Mouse (Mus musculus): ENCODE data around the gene Slc25a33. TPM values are rescaled to one million over a fixed set of nuclear protein-coding genes. Genes with fewer than 3 reads are reported as not detected.

The Slc25a33 gene
- polyA plus RNA-seq, 1 experiment: 77.0 TPM

DNA sequence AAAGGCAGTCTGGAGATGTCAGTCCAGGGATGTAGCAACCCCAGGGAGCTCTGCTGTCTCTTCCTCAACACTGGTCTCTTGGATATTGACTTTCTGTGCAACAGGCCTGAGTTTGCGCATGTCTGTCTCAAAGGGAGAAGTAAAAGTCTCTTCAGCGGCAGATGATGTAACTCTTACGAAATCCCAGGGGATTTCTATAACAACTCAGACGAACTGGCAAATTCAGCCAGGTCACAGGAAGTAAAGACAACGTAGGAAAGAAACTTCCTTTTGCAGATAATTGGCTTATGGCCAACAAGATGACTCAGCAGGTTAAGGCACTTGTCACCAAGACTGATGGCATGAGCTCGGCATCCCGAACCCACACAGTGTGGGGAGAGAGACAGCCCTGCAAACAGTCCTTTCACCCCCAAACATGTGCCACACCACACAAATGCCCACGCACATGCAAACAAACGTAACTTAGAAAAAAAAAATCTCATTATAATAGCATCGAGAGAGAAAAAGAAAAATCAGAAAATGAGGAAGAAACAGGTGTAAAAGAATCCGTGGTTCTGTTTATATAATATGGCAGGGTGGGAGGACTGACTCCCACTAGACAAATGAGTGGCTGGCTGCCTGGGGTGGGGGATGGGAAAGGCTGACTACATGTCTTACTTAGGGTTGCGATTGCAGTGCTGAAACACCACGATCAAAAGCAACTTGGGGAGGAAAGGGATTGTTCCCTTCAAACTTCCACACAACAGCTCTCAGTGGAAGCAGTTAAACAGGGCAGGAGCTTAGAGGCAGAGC, 6.7 kb upstream of the Slc25a33 start:
- DNase-seq: no peak
- Histone ChIP-seq H3K27ac (ENCODE audit: insufficient read depth, low read length) (no peak overlapping the region), H3K27me3 (ENCODE audit: control insufficient read depth, insufficient read depth, low read length) (no peaks in the 10 kb centered on the region), H3K4me1 (ENCODE audit: control insufficient read depth, insufficient read depth, low read length) (no peaks in the 10 kb centered on the region; the same call in none of the 2 replicates), H3K4me3 (replicated peaks; ENCODE audit: insufficient read depth, low read depth, low read length) (no peak overlapping the region)
- TF ChIP-seq POLR2A (IDR thresholded peaks at IDR 0.05; ENCODE audit: borderline replicate concordance, insufficient read depth, low read length) (no peak), CTCF (IDR thresholded peaks at IDR 0.05; ENCODE audit: borderline replicate concordance, insufficient read depth, low read depth, low read length) (no peak)
- WGBS: 73% methylated on average over 13 of the region's 13 CpGs

DNA sequence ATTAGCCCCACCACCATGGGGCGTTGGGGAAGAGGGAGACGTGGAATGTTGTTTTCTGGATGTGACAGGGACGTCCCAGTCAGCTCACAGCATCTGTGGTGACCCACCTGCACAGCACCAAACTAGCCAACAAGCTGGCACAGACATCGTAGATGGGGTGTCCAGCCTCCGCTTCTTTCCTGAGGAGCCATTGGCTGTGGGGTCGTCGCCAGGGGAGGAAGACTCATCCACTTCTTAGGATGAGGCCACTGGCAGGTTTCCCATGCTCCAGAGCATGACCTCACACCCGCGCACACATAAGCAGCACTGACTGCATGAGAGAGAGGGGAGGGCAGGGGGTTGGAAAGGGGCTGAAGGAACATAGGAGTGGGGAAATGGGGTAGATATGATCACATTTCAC, 5.9 kb upstream of the Slc25a33 start:
- no peak overlapping the region for H3K27ac ChIP-seq (ENCODE audit: insufficient read depth, low read length)
- TF ChIP-seq POLR2A (IDR thresholded peaks at IDR 0.05; ENCODE audit: borderline replicate concordance, insufficient read depth, low read length): no peak
- no peak for TF ChIP-seq CTCF (IDR thresholded peaks at IDR 0.05; ENCODE audit: borderline replicate concordance, insufficient read depth, low read depth, low read length)
- H3K27me3 ChIP-seq (ENCODE audit: control insufficient read depth, insufficient read depth, low read length): no peaks in the 10 kb centered on the region
- no peak for DNase-seq
- peaks cover 4% of the 10 kb centered on the region for H3K4me1 ChIP-seq (ENCODE audit: control insufficient read depth, insufficient read depth, low read length)
- no peak overlapping the region for H3K4me3 ChIP-seq (replicated peaks; ENCODE audit: insufficient read depth, low read depth, low read length)
- 59% methylated on average over 9 of the region's 9 CpGs for WGBS

DNA sequence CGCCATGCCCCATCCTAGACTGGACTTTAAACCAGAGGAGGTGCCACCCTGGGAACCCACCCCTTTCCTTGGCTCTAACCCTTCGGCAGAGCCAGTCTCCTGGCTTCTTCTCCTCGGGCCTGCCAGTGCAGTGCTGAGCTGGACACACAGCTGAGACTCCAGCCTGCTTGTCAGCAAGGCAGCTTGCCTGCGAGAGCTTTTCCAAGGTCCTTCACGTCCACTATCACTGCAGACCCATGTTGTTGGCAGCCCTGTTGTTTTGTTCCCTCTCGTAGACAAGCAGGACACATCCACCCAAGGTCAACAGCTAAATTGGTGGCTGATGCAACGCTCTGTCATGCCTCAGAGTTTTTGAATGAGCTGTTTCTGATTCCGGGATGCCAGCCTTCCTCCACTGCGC, 3.0 kb upstream of the Slc25a33 start:
- DNase-seq: no peak
- Histone ChIP-seq H3K4me3 (replicated peaks; ENCODE audit: insufficient read depth, low read depth, low read length) (no peak overlapping the region), H3K4me1 (ENCODE audit: control insufficient read depth, insufficient read depth, low read length) (peaks cover 10% of the 10 kb centered on the region), H3K27me3 (ENCODE audit: control insufficient read depth, insufficient read depth, low read length) (no peaks in the 10 kb centered on the region), H3K27ac (ENCODE audit: insufficient read depth, low read length) (no peak overlapping the region)
- WGBS: 70% methylated on average over 9 of the region's 9 CpGs
- TF ChIP-seq POLR2A (IDR thresholded peaks at IDR 0.05; ENCODE audit: borderline replicate concordance, insufficient read depth, low read length) (no peak), CTCF (IDR thresholded peaks at IDR 0.05; ENCODE audit: borderline replicate concordance, insufficient read depth, low read depth, low read length) (no peak)

- WGBS: 49% methylated on average over 8 of the region's 8 CpGs
- Histone ChIP-seq H3K27ac (ENCODE audit: insufficient read depth, low read length) (no peak overlapping the region), H3K4me1 (ENCODE audit: control insufficient read depth, insufficient read depth, low read length) (peaks cover 10% of the 10 kb centered on the region), H3K4me3 (replicated peaks; ENCODE audit: insufficient read depth, low read depth, low read length) (no peak overlapping the region), H3K27me3 (ENCODE audit: control insufficient read depth, insufficient read depth, low read length) (no peaks in the 10 kb centered on the region)
- TF ChIP-seq CTCF (IDR thresholded peaks at IDR 0.05; ENCODE audit: borderline replicate concordance, insufficient read depth, low read depth, low read length): no peak
- no peak for TF ChIP-seq POLR2A (IDR thresholded peaks at IDR 0.05; ENCODE audit: borderline replicate concordance, insufficient read depth, low read length)
- DNase-seq: no peak
These were observed 1.8 kb upstream of the Slc25a33 start for GRCm38 (mm10) chr4:149775760-149776362.

GRCm38 (mm10) chr4:149775330-149775729, 1.3 kb upstream of the Slc25a33 start:
- 25% methylated on average over 7 of the region's 7 CpGs for WGBS
- Histone ChIP-seq H3K4me3 (replicated peaks; ENCODE audit: insufficient read depth, low read depth, low read length) (no peak overlapping the region), H3K27me3 (ENCODE audit: control insufficient read depth, insufficient read depth, low read length) (no peaks in the 10 kb centered on the region), H3K27ac (ENCODE audit: insufficient read depth, low read length) (no peak overlapping the region), H3K4me1 (ENCODE audit: control insufficient read depth, insufficient read depth, low read length) (peaks cover 11% of the 10 kb centered on the region)
- DNase-seq: peak; percentile 44 to 57
- TF ChIP-seq POLR2A (IDR thresholded peaks at IDR 0.05; ENCODE audit: borderline replicate concordance, insufficient read depth, low read length) (no peak), CTCF (IDR thresholded peaks at IDR 0.05; ENCODE audit: borderline replicate concordance, insufficient read depth, low read depth, low read length) (no peak)

- Histone ChIP-seq H3K4me1 (ENCODE audit: control insufficient read depth, insufficient read depth, low read length) (peaks cover 14% of the 10 kb centered on the region), H3K27me3 (ENCODE audit: control insufficient read depth, insufficient read depth, low read length) (no peaks in the 10 kb centered on the region), H3K4me3 (replicated peaks; ENCODE audit: insufficient read depth, low read depth, low read length) (peak overlapping the region; percentile 84), H3K27ac (ENCODE audit: insufficient read depth, low read length) (peak overlapping the region; percentile 70)
- no peak for TF ChIP-seq CTCF (IDR thresholded peaks at IDR 0.05; ENCODE audit: borderline replicate concordance, insufficient read depth, low read depth, low read length)
- no peak for TF ChIP-seq POLR2A (IDR thresholded peaks at IDR 0.05; ENCODE audit: borderline replicate concordance, insufficient read depth, low read length)
- DNase-seq: peak in 1 of 2 experiments; percentile 57
- WGBS: under 1% methylated on average over 65 of the region's 65 CpGs
These were observed 526 bp downstream of the Slc25a33 start for GRCm38 (mm10) chr4:149773408-149774093.

GRCm38 (mm10) chr4:149772394-149772793, 1.7 kb downstream of the Slc25a33 start:
- 9% methylated on average over 2 of the region's 2 CpGs for WGBS
- Histone ChIP-seq H3K4me3 (replicated peaks; ENCODE audit: insufficient read depth, low read depth, low read length) (peak overlapping the region; percentile 84), H3K27me3 (ENCODE audit: control insufficient read depth, insufficient read depth, low read length) (no peaks in the 10 kb centered on the region), H3K4me1 (ENCODE audit: control insufficient read depth, insufficient read depth, low read length) (peaks cover 14% of the 10 kb centered on the region), H3K27ac (ENCODE audit: insufficient read depth, low read length) (no peak overlapping the region)
- no peak for TF ChIP-seq POLR2A (IDR thresholded peaks at IDR 0.05; ENCODE audit: borderline replicate concordance, insufficient read depth, low read length)
- TF ChIP-seq CTCF (IDR thresholded peaks at IDR 0.05; ENCODE audit: borderline replicate concordance, insufficient read depth, low read depth, low read length): peak; percentile 51; the same call in 1 of the 2 replicates
- peak; percentile 55 to 61 for DNase-seq

Measured in cerebellum, adult 2 months (tissue).